Mouse (Mus musculus) layer of hippocampus, postnatal 14 days (tissue): Measurements from ENCODE around the gene Serac1. TPM values are rescaled to one million over a fixed set of nuclear protein-coding genes. Genes with fewer than 3 reads are reported as not detected.

Experiments used
- DNase-seq, 2 experiments: peaks; one replicate each; pipeline ENCODE4 v3.0.0; 2021 to 2022; ENCODE audit warnings: low spot score in 2 of 2, mixed read lengths in 1 of 2
- long read RNA-seq, 2 experiments: library from polyadenylated mRNA; stranded (forward); transcript quantifications; one replicate each; pipeline ENCODE4 v2.0.0; 2021
- total RNA-seq, 2 experiments: library from RNA; stranded (reverse); gene quantifications; 2 replicates each; pipeline ENCODE4 v1.2.3; 2021

Gene Serac1
- 10 to 100 TPM; 15.6 to 17.8 TPM for total RNA-seq
- long read RNA-seq, experiment 1, full-length matches to known transcripts, result 7 of 14 reads
- long read RNA-seq, experiment 1, partial matches to known transcripts, result 1 of 14 reads
- long read RNA-seq, experiment 1, other reads (novel, unspliced or antisense), result 6 of 14 reads
- long read RNA-seq, experiment 2, full-length matches to known transcripts, result 2 of 11 reads
- long read RNA-seq, experiment 2, partial matches to known transcripts, result 1 of 11 reads
- long read RNA-seq, experiment 2, other reads (novel, unspliced or antisense), result 8 of 11 reads

- peak; percentile 97 to 98 for DNase-seq
These were observed at the start of gene Serac1, which contains the start of gene Gtf2h5 for GRCm38 (mm10) chr17:6079287-6080122. Gene Serac1 (minus strand): TSS chr17:6079741. Gene Gtf2h5 (plus strand): TSS chr17:6079786.

DNA sequence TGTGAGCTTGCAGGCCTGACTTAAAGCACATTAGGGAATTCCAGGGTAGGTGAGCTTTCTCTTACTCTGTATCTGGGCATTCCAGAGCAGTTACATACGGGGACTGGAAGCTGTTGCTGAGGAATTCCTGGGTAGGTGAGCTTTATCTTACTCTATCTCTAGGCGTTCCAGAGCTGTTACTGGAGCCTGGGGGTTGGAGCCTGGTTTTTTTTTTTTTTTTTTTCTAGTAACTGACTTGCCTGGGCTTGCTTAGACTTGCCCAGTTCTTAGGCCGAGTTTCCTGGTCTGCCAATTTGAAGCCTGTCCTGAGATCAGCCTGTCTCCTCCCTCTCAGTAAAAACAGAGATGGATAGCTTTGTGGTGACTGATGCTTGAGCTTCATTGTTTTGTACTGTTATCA is 48.5 kb upstream of the Serac1 start:
- DNase-seq, result no peak

- DNase-seq, result no peak
These were observed 45.9 kb upstream of the Serac1 start for GRCm38 (mm10) chr17:6125441-6125840.

- no peak for DNase-seq
These were observed 44.2 kb upstream of the Serac1 start for GRCm38 (mm10) chr17:6123776-6124175.

DNA sequence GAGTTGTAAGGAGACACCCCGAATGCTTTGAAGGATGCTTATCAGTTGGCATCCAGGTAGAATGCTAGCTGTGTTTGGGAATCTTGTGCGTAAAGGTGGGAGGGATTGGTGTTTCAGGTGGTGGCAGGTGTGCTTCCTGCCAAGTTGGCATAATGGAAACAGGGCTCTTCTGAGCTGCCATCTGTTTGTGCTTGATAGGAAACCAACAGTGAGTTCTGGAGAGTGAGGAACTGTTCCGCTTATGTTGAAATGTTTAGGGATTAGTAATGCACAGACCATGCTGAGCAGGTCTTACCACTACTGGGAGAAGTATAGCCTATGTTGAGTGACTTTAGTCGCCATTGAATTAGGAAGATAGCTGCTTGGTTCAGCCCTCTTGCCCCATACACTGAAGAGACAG is 39.3 kb upstream of the Serac1 start:
- DNase-seq, result no peak

DNA sequence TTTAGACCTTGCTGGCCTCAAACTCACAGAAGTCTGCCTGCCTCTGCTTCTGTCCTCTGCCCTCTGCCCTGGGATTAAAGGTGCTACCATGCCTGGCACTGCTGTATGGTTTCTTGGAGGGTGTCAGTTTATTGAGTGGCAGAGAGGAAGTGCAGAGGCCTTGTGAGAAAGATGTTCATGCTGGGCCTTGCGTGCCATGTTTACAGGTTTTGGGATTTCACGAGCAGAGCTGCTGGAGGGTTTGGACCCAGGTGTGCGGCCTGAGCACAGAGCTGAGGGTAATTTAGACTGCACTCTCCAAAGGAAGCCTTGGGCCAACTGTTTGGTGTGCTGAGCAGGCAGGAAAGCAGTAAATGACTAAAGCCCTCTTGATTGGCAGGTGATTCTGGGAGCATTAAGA is 38.4 kb upstream of the Serac1 start:
- DNase-seq, result no peak

- DNase-seq, result no peak
These were observed 37.7 kb upstream of the Serac1 start for GRCm38 (mm10) chr17:6117148-6117725.

- DNase-seq, result no peak
These were observed 35.5 kb upstream of the Serac1 start for GRCm38 (mm10) chr17:6115085-6115484.

GRCm38 (mm10) chr17:6113653-6114052 is 34.1 kb upstream of the Serac1 start:
- DNase-seq, result no peak

DNA sequence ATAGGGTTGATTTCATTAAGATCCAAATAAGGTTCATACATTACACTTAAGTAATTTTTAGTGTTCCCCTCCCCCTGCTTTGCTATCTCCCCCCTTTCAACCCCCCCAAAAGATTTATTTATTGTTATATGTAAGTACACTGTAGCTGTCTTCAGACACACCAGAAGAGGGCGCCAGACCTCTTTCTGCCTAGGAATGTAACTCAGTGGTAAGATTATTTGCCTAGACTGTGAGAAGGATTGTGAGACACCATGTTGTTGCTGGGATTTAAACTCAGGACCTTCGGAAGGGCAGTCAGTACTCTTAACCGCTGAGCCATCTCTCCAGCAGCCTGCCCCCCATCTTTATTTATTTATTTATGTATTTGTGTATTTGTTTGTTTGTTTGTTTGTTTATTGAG is 31.4 kb upstream of the Serac1 start:
- DNase-seq, result no peak

GRCm38 (mm10) chr17:6108175-6108574 is 28.6 kb upstream of the Serac1 start:
- DNase-seq, result no peak

DNA sequence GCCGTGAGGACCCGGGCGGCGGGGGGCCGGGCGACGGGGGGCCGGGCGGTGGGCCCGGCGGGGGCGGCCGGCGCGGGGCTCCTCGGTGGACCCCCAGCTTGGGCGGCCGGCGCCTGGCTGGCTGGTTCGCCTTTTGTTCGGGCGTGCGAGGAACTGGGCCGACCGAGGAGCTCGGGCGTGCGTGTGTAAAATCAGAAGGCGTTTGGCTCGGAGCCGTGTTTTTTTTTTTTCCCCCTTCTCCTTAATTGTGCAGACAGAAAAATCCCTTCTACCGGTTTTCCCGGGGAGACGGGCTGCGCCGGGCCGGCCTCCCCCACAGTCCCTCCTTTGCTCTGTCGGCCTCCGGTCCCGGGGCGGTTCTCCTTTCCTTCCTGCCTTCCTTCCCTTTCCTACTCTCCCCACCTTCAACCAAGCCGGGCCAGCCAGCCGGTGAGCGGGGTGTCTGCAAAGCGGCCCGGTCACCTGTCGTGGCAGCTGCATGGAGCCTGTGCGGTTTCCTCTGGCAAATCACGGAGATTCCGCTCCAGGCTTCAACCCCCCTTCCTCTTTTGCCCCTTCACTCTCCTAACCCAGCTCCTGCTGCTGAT is 27.6 kb upstream of the Serac1 start:
- peak; percentile 65 to 66 for DNase-seq

DNA sequence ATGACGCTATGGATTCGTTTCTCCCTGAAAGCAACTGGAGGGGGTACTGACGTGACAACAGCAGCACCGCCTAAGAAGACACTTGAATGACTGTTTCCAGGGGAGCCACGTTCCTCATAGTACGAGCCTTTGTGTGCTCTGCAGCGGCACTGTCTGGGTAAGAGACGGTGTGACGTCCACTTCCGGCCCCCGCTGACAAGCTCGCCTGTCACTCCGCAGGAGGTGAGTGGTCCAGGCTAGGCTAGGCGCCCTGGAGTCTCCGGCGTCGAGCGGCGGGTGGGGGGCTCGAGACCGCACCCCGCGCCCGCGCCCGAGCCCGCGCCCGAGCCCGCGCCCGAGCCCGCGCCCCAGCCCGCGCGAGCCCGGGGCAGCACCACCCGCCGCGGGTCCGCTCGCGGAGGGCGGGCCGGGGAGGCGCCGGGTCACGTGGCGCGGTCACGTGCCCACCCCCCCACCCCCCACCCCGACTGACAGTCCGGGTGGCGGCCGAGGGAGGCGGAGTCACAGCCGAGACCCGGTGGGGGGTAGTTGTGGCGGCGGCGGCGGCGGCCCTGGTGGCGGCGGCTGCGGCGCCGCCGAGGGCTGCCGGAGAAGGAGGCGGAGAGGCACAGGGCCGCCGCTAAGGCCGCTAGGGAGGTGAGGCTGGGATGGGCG is 26.9 kb upstream of the Serac1 start, which contains the start of gene Tulp4:
Gene Tulp4 (plus strand): TSS at position 77 of the 654 bp plus-strand sequence.
- peak; percentile 88 for DNase-seq

GRCm38 (mm10) chr17:6103566-6103965 is 24.0 kb upstream of the Serac1 start:
- no peak for DNase-seq

GRCm38 (mm10) chr17:6102287-6102686 is 22.7 kb upstream of the Serac1 start:
- DNase-seq, result no peak

DNA sequence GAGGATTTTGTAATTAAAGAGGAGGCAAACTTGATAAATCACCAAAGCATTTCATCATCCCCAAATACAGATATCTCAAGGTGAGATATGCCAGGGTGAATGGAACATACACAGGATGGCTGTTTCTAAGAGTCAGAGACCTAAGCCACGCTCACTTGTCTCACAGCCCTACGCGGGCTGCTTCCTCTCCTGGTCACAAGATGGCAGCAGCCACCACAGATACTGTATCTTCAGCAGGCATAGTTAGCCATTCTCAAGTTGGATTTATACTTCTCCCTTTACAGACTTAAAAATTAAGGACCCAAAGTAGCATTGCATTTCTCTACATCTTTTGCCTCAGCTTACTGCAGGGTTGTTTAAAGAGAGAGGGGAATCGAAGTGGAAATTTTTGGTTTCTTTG is 18.3 kb upstream of the Serac1 start:
- peak in 1 of 2 experiments; percentile 54 for DNase-seq

DNA sequence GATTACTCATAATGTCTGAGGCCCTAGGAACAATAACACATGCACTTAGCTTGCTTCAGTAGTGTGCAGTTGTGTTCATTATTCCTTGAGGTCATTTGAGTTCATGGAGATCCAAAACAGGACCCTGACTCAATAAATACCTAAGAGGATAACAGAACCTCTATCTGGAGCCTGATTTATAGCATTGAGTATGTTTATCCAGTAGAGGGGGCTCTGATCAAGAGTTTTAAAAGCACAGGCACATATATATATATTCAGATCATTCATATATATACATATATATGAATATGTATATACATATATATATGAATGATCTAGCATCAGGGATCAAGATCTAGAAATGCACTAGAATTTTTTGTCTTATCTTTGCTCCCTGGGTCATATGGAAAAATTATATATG is 16.0 kb upstream of the Serac1 start:
- no peak for DNase-seq

- DNase-seq, result no peak
These were observed 12.1 kb upstream of the Serac1 start for GRCm38 (mm10) chr17:6091604-6092003.

- peak in 1 of 2 experiments; percentile 59 for DNase-seq
These were observed 3.9 kb upstream of the Serac1 start for GRCm38 (mm10) chr17:6083323-6083890.

GRCm38 (mm10) chr17:6073405-6073804 is 6.1 kb downstream of the Serac1 start:
- no peak for DNase-seq

GRCm38 (mm10) chr17:6069866-6070265 is 9.7 kb downstream of the Serac1 start:
- no peak for DNase-seq
